Mouse (Mus musculus): ENCODE measurements around the gene Gstt2. TPM values are rescaled to one million over a fixed set of nuclear protein-coding genes. Genes with fewer than 3 reads are reported as not detected.
"Not testable (repeated sequence)": the region's sequence is repeated elsewhere in the genome, so short reads cannot be mapped to it uniquely, and the experiment has no call there.

Gene Gstt2
- total RNA-seq, 2 experiments from 2014 or later = 9.3 to 10.9 TPM

DNA sequence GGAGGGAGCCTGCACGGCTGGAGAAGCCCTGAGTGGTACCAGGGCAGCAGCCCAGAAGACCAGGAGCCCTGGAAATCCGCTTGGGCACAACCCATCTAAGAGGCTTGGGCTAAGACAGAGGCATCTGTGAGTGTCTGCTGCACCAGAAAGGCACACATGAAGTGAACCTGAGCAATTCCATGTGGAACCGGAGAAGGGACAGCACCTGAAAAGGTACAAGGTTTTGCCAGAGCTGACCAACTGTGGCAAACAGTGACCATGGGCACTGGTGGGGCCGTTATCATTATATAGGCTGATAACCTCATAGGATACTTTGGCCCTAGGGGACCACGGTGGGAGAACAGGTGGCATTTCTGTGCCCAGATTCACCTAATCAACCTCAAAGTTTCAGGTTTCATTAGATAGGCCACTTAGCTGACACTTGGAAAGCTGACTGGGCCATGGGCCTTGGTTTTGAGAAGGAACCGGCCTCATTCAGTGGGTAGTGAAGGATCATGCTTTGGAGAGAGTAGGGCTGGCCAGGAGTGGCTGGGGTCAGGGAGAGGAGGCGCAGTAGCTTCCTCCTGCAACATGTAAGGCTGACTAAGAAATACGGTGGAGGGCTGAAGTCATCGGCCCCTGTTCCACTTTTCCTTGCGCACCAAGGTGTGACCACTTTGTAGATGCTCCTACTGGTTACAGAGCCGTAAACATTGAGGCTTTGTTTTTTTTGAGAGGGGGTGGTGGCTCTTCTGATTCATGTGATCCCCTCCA lies 19.1 kb upstream of the Gstt2 start:
- DNase-seq (ENCODE audit: low spot score) = no peak
- intact Hi-C loops (cut with DNase I) = loop anchor here (2.0 kb wide), 1 partner anchor 58 kb away; the partner anchor contains the start of gene Gstt1

DNA sequence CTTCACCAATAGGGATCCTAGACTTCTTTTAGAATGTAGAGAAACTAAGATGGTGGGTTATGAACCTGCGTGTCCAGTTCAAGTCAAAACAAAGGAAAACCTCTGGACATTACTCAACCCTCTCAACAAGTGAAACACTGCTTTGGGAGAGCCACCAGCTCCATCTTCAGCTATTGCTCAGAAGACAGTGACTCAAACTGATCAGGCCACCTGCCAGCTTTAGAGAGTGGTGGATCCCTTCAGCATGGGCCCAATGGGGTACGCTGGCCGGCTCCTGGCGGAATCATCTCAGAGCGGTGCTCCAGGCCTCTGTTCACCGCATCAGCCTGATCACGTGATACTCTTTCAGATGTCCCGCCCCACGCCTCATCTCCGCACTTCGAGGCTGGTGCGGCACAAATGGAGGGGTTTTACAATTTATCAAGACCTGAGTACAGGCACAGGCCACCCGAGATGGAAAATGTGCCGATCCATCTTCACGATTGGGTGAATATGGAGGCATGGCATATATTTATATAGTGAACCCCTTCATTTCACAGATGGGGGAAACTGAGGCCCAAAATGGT lies 18.3 kb upstream of the Gstt2 start:
- intact Hi-C loops (cut with DNase I) = no loop called here

DNA sequence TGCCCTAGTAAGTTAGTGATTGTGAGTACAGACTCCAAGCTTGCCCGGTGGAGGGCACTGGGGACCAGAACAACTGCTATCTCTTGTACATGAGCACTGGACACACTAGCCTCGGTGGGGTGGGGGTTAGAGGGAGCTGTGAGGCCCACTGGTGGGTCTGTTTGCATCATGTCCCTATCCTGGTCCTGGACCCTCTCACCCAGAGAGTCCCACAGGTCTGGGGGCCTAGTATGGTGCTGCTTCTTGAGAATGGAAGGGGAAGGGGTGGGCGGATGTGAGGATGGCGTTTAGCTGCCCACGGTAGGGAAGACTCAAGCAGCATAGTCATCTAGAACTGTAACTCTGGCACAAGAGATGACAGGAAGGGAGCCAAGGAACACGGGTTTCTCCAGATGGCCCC lies 17.6 kb upstream of the Gstt2 start:
- intact Hi-C loops (cut with DNase I) = loop anchor here (5.0 kb wide), 3 partner anchors 92 to 267 kb away; partner anchors contain the start of genes Cabin1 and Ggt5
- no peak for DNase-seq (ENCODE audit: low spot score)

More for the DNA sequence above, 18.3 kb upstream of the Gstt2 start:
- no peak for DNase-seq (ENCODE audit: low spot score)

DNA sequence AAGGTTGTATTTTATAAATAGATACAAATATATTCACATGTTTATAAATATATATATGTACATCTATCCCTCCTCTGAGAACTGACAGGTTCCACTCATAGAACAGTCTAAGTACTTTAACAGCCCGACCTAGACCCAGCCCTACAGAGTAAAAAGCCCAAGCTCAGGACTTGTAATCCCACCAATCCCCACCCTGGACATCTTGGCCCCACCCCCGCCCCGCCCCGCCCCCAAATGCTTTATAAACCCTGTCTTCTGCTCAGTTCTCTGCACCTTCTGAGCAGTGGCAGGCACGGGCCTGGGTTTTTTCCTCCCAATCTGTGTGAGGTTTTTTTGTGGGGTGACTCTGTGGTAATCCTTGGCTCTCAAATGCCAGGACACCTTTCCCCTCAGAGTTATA lies 16.9 kb upstream of the Gstt2 start:
- intact Hi-C loops (cut with DNase I) = loop anchor here (5.0 kb wide), 3 partner anchors 92 to 267 kb away; partner anchors contain the start of genes Cabin1 and Ggt5
- DNase-seq (ENCODE audit: low spot score) = no peak

DNA sequence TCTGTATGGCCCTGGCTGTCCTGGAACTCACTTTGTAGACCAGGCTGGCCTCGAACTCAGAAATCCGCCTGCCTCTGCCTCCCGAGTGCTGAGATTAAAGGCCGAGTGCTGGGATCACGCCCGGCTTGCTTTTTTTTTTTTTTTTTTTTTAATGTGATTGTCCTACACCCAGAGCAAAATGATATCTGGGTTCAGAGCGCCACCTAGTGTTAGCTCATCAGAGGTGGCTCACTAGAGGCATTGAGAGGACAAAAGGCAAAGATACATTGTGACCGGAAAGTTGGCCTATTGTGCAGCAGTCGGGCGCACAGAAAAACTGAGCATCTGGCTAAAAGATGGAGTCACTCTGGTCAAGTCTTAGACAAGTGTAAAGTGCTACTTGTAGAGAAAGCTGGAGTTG lies 16.2 kb upstream of the Gstt2 start:
- intact Hi-C loops (cut with DNase I) = loop anchor here (1.0 to 5.0 kb wide), 4 partner anchors 91 to 266 kb away; partner anchors contain the start of genes Cabin1 and Ggt5
- DNase-seq (ENCODE audit: low spot score) = peak; percentile 44

DNA sequence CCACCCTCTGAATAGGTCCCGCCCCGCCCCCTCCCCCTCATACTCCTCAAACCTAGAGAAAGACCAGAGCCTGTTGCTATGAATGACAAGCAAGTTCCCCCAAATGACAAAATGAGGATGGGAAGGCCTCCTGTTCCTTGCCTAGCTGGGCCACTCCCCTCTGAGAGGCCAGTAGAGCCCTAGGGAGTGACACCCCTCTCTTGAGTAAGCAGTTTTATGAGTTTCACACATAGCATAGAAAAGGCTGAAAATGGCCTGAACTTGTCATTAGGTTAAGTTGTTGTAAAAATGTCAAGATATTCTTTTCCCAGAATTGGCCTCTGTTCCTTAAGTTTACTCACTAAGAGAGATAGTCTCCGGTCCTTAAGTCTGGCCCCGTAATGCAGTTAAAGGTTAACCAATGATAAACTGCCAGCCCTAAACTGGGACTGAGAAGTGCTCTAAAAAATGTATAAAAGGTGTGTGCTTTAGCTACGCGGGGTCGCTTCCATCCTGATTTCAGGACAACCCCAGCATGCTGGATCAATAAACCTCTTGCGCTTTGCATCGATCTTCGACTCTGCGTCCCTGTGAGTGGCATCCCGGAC lies 15.4 kb upstream of the Gstt2 start:
- no peak for DNase-seq (ENCODE audit: low spot score)
- intact Hi-C loops (cut with DNase I) = loop anchor here (1.0 to 5.0 kb wide), 4 partner anchors 90 to 265 kb away; partner anchors contain the start of genes Cabin1 and Ggt5

DNA sequence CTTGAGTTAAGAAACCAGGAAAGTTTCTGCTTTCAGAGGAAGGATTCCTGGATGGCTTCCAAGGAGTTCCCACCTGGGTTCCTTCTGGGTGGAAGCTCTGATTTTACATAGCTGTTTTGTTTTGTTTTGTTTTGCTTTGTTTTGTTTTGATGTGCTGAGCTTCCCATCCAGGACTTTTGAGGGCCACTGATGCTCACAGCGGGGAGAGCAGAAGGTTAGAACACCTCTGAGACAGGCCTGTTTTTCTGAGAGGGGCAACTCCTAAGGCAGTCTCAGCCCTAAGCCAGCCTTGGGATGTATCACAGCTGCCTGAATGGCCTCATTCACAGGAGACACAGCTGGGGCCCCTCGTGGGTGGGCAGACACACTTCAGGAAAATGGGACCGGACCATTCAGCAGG lies 14.5 kb upstream of the Gstt2 start:
- DNase-seq (ENCODE audit: low spot score) = no peak
- intact Hi-C loops (cut with DNase I) = loop anchor here (5.0 kb wide), 3 partner anchors 89 to 264 kb away; partner anchors contain the start of genes Cabin1 and Ggt5

DNA sequence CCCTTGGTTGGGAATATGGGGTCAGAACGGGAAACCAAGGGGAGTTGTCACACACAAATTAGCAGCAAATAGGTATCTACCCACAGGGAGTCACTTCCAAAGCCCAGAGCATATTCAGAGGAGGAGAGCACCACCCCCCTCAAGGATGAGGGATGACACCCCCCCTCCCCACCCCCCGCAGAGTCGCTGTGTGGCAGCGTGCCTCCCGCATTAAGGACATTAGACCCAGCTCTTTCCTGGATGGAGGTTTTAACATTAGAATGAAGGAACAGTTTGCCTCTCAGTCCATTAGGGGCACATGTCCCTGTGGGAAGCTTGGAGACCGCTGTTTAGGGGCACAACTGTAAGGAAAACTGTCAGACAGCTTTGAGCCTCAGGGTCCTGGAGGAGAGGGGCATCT lies 13.9 kb upstream of the Gstt2 start:
- no peak for DNase-seq (ENCODE audit: low spot score)
- intact Hi-C loops (cut with DNase I) = loop anchor here (5.0 kb wide), 3 partner anchors 89 to 264 kb away; partner anchors contain the start of genes Cabin1 and Ggt5

DNA sequence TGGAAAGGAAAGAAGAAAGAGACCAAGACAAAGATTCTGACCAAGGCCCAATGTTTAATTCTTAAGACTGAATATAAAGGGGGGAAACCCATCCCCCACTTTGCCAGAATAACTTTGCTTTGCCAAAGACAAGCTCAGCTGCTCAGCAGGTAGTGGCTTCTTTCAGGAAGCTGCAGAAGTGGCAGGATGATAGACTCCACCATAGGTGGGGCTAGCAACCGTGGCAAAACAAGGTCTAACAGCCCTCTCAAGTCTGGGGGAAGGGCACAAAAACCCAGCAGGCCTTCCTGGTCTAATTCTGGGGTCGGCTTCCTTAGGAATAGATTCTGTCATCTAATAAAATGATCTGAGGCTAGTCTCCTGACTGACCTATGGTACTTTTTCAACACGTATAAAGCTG lies 11.2 kb upstream of the Gstt2 start:
- no peak for DNase-seq (ENCODE audit: low spot score)
- intact Hi-C loops (cut with DNase I) = no loop called here

DNA sequence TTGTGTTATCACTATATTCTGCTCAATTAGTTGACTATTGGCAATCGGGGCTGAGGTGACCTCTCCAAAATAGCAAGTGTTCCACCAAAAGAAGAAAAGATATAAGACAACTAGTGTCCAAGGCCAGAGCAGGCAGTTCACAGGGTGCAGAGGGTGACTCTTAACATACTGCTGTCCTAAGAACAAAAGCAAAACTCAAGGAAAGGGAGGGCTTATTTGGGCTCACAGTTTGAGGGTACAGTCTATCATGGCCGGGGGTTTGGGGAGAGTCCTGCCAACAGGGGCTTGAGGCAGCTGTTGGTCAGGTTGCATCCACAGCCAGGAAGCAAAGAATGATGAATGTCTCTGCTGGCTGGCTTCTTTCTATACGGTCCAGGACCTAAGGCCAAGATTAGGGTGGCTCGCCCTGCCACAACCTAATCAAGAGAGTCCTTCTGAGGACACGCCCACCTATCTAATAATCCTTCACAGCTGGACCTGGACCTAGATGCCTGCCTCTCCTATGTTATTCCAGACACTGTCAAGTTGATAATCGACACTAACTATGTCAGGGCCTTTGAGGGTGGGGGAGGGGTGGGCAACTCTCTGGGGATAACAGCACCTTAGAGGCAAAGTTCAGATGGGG lies 8.2 kb upstream of the Gstt2 start:
- no peak for DNase-seq (ENCODE audit: low spot score)
- intact Hi-C loops (cut with DNase I) = no loop called here

DNA sequence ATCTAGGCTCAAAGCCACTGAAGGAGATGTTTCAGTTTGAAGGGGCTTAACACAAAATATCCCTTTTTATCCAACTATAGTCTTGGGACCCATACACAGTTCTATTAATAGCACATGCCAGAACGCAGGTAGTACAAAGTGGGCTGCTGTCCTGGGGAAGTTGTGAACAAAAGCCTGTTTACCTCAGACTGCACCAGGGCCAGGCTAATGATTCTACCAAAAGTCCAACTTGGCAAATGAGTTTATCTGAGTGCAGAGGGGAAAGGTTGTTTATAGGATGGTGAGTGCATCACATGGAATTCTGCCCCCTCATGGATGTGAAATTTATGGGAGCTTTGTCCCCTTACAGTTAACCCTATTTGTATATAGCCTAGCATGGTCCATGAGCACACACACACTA lies 7.6 kb upstream of the Gstt2 start:
- no peak for DNase-seq (ENCODE audit: low spot score)
- intact Hi-C loops (cut with DNase I) = no loop called here

DNA sequence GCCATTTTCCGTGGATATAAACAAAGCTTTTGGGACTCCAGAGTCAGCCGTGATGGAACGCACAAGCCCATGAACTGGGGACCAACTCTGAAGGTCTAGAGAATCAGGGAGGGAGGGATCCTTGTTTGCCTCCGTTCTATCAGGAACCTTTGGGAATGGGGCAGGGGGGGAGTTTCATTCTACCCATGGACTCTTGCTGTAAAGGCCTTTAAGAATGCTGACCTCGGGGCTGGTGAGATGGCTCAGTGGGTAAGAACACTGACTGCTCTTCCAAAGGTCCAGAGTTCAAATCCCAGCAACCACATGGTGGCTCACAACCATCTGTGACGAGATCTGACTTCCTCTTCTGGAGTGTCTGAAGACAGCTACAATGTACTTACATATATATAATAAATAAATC lies 6.7 kb upstream of the Gstt2 start:
- DNase-seq (ENCODE audit: low spot score); intact Hi-C loops (cut with DNase I): not testable (repeated sequence)

DNA sequence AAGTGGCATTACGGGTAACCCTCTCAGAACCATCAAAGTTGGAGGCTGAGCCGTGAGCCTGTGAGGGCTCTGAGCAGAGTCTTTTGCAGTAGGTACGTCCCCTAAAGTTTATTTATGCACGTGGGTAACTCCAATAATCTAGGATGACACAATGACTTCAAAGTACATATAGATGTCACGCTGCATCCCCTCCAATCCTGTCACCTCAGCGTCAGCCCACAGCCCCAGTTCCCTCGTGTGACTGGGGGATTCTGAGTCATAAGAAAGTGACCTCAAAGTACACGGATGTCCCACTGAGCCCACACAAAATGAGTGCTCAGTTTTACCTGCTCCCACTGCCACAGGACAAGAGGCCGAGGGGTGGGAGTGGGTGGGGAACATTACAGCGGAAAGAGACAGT lies 1.9 kb upstream of the Gstt2 start:
- DNase-seq (ENCODE audit: low spot score) = no peak
- intact Hi-C loops (cut with DNase I) = no loop called here

DNA sequence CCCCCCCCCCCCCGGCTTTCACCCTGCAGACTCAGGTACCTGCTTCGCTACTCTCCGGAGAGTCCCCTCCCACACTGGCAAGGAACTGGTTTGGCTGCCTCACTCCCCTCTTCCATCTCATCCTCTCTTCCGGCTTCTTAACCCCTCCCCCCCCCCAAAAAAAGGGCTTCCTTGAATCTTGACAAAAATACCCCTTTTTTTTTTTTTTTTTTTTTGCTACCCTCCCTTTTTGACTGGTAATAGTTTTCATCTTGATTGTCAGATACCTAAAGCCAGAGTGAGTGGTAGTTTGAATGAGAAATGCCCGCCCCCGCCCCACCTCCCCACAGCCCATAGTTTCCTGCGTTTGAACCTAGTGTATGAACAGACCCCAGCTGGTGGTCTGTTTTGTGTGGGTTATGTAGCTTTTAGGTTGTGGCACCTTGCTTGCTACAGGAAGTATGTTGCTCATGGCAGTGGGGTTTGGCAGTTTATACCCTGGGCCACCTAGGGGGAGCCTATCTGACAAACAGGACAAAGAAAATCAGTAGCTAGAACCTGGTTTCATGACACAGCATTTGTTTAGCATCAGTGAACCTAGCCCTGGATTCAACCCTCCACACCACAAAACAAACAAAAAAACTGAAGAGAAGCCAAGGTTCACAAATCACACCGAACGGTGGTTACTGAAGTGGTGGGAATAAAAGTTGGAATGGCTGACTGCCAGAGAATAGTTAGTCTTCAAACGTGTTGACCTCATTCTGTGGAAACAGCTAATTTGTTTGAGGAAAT lies 1.3 kb downstream of the Gstt2 start:
- intact Hi-C loops (cut with DNase I) = no loop called here
- no peak for DNase-seq (ENCODE audit: low spot score)

DNA sequence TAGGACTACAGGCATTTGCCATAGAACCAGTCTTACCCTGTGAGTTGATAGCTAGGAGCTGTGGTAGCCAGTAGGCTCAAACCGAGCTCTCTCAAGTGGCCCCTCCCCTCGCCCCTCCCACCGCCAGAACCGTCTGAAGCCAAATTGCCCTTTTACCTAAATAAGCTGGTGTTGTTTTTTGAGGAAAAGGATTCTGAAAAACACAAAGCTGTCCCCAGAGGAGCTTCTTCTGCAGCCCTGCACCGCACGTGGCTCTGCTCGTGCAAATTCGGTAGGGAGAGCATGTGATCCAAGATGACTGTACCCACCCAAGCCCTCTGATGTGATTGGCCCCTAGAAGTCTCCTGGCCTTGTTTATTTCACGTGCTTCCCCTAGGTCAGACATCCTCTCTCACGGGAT lies 1.9 kb downstream of the Gstt2 start:
- intact Hi-C loops (cut with DNase I) = no loop called here
- peak; percentile 62 for DNase-seq (ENCODE audit: low spot score)

DNA sequence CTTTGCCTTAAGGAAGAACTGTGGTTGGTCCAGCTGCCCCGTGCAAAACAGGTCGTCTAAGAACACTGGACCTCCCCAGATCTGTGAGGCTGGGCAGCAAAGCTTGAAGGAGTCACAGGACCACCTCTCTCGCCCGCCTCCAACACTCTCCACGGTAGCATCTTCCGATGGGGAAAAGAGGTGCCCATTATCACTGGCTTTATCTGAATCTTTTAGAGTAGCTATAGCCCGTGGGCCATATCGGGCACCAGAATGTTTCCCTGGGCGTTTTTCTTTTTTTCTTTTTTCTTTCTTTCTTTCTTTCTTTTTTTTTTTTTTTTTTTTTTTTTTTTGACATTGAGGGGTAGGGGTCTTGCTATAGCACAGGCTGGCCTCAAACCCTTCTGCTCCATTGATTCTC lies 2.5 kb downstream of the Gstt2 start:
- no peak for DNase-seq (ENCODE audit: low spot score)
- intact Hi-C loops (cut with DNase I) = loop anchor here (5.0 kb wide), 2 partner anchors 62 to 92 kb away; partner anchors contain the start of gene Ddt

DNA sequence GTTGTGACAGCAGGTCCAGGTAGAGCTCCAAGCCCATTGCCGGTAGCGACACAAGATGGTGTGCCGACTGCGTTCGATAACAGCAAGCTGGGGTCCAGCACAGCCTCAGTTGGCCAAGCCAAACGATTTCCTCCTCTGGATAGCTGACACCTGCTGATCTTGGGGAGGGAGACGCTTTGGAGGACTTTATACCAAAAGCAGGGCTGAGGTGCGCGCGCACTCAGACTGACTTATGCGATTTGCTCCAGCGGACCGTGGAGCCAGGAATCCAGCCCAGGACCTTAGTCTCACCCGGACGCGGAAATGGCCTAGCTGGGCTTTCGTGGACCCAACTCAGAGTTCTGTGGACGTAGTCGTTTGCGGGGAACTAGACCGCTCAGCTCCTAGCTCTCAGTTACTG lies 3.0 kb downstream of the Gstt2 start:
- intact Hi-C loops (cut with DNase I) = loop anchor here (5.0 kb wide), 2 partner anchors 62 to 92 kb away; partner anchors contain the start of gene Ddt
- peak; percentile 68 for DNase-seq (ENCODE audit: low spot score)

DNA sequence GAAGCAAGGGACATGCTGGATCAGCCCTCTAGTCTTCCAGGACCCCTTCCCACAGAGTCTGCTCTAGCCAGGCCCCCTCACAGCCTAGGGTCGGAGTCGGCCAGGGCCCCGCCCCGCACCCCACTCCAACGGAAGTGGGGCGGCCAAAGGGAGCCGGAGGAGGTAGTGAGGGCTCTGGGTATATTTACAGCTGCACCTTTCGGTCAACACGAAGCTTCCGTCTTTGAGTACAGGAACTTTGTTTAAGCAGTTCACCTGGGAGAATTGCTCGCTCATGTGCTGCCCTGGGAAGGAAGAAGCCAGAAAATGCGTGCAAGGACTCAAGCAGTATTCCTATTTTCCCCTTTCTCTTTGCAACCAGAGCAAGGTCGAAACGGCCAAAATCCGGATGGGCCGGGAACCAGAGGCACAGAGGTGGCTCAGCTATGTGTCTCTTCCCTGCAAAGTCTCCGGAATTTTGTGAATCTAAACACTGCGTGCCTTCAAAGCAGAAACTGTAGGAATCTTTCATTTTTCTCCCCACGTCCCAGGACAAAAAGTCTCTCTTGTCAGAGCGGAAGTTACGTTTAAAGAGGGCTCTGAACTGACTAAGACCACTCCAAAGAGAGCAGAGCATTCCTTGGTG lies 3.7 kb downstream of the Gstt2 start:
- intact Hi-C loops (cut with DNase I) = loop anchor here (5.0 kb wide), 2 partner anchors 61 to 91 kb away; partner anchors contain the start of gene Ddt
- DNase-seq (ENCODE audit: low spot score) = no peak

All from heart, postnatal 25 days (tissue).